Mouse (Mus musculus): ENCODE data around the gene Gm17949. TPM values are rescaled to one million over a fixed set of nuclear protein-coding genes. Genes with fewer than 3 reads are reported as not detected.
A peak's percentile ranks its signal among the peaks of the same experiment; 100 is the strongest.

Gene Gm17949
- polyA plus RNA-seq, 1 experiment: 0.08 TPM

DNA sequence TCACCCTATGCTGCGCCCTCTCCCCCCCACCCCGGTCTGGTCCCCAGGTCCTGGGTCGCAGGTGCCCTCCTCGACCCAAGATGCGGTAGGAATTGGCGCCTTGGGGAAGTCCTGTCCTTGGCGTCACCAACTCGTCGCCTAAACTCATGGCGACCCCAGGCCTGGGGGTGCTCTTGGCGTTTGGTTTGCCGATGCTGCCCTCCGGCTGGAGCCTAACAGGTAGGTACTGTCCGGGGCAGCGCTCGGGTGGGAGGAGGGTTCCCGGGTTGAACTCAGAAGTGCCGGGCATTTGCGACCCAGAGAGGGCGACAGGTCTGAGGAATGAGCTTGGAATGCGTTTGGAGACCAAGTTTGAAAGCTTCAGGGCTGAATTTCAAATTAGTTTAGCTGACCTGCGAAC is 51.3 kb downstream of the Gm17949 start:
- Histone ChIP-seq H3K36me3 (ENCODE audit: control insufficient read depth, insufficient read depth, low read length) (no peaks in the 10 kb centered on the region; the same call in 1 of the 2 replicates), H3K4me1 (replicated peaks; ENCODE audit: control insufficient read depth, insufficient read depth, low read length) (peaks cover 26% of the 10 kb centered on the region), H3K27me3 (ENCODE audit: control insufficient read depth, insufficient read depth, low read length) (peaks cover 3% of the 10 kb centered on the region; the same call in 1 of the 2 replicates), H3K4me3 (ENCODE audit: control insufficient read depth, insufficient read depth, low read length) (peak overlapping the region; percentile 11), H3K27ac (ENCODE audit: control insufficient read depth, insufficient read depth, low read length) (no peak overlapping the region)
- no peak for DNase-seq
- no peak for TF ChIP-seq POLR2A (IDR thresholded peaks at IDR 0.05; ENCODE audit: control insufficient read depth, extremely low read depth, insufficient read depth, low read length, poor library complexity)
- TF ChIP-seq CTCF (IDR thresholded peaks at IDR 0.05; ENCODE audit: borderline replicate concordance, control insufficient read depth, extremely low read depth, insufficient read depth, low read length, poor library complexity): no peak
- 21% methylated on average over 22 of the region's 22 CpGs for WGBS

DNA sequence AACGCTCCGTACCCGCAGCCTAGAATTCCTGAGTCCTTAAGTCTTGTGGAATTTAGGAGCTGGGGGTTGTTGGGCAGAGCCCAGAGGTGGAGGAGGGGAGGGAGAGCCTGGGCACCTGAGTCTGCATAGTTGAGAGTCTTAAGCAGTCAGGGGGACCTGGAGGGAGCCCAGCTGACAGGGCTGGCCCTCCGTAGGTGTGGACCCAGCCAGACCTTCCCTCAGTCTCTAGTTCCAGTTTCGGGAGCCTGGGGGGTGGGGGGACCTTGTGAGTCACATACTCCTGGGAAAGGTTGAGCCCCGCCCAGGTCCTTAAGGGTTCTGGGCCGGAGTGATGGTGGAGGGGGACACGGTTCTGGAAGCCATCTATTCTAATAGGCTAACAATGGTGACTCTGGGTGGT is 51.8 kb downstream of the Gm17949 start:
- peaks cover 24% of the 10 kb centered on the region for H3K4me1 ChIP-seq (replicated peaks; ENCODE audit: control insufficient read depth, insufficient read depth, low read length)
- WGBS: 86% methylated on average over 8 of the region's 8 CpGs
- no peak overlapping the region for H3K4me3 ChIP-seq (ENCODE audit: control insufficient read depth, insufficient read depth, low read length)
- TF ChIP-seq POLR2A (IDR thresholded peaks at IDR 0.05; ENCODE audit: control insufficient read depth, extremely low read depth, insufficient read depth, low read length, poor library complexity): no peak
- no peaks in the 10 kb centered on the region; the same call in 1 of the 2 replicates for H3K36me3 ChIP-seq (ENCODE audit: control insufficient read depth, insufficient read depth, low read length)
- H3K27me3 ChIP-seq (ENCODE audit: control insufficient read depth, insufficient read depth, low read length): peaks cover 3% of the 10 kb centered on the region; the same call in 1 of the 2 replicates
- H3K27ac ChIP-seq (ENCODE audit: control insufficient read depth, insufficient read depth, low read length): no peak overlapping the region
- DNase-seq: no peak

DNA sequence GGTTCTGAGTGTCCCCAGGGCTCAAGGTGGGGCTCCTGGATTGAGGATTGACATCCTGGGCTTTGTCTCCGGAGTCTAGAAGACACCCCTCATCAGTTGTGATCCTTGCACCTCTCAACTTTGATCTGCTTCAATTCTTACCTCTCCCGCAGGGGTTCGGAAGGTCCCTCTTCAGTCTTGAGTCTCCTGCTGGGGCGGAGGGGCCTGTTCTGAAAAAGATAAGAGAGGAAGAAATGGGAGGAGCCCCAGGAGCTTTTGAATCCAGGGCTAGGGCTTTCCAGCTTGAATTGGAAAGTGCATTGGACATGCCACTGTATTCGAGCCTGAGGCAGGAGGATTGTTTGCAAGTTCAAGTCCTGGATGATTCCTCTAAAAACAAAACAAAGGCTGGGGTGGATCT is 55.6 kb downstream of the Gm17949 start:
- Histone ChIP-seq H3K36me3 (ENCODE audit: control insufficient read depth, insufficient read depth, low read length) (peaks cover 12% of the 10 kb centered on the region), H3K4me3 (ENCODE audit: control insufficient read depth, insufficient read depth, low read length) (no peak overlapping the region), H3K27ac (ENCODE audit: control insufficient read depth, insufficient read depth, low read length) (no peak overlapping the region), H3K4me1 (replicated peaks; ENCODE audit: control insufficient read depth, insufficient read depth, low read length) (peaks cover 7% of the 10 kb centered on the region), H3K27me3 (ENCODE audit: control insufficient read depth, insufficient read depth, low read length) (peaks cover 3% of the 10 kb centered on the region; the same call in 1 of the 2 replicates)
- 93% methylated on average over 5 of the region's 5 CpGs for WGBS
- TF ChIP-seq CTCF (IDR thresholded peaks at IDR 0.05; ENCODE audit: borderline replicate concordance, control insufficient read depth, extremely low read depth, insufficient read depth, low read length, poor library complexity) (no peak), POLR2A (IDR thresholded peaks at IDR 0.05; ENCODE audit: control insufficient read depth, extremely low read depth, insufficient read depth, low read length, poor library complexity) (no peak)
- DNase-seq: no peak

DNA sequence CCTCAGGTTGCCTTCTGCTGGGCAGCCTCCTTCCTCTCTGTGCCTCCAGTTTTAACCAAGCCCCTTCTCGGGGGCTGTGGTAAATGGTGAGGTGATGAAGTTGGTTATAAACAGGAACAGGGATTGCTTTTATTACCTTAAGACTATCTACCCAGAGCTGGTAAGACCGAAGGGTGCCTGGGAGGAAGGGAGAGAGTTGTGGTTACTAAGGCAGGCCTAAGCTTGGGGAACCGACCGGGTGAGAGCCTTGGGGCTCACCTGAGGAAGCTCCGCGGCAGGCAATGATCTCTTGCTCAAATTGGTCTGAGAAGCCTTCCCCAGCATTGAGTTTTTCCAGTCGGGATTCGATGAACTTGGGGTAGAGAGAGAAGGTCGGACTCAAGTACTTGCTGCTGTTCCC is 59.0 kb downstream of the Gm17949 start:
- Histone ChIP-seq H3K4me3 (ENCODE audit: control insufficient read depth, insufficient read depth, low read length) (no peak overlapping the region), H3K4me1 (replicated peaks; ENCODE audit: control insufficient read depth, insufficient read depth, low read length) (peaks cover 11% of the 10 kb centered on the region), H3K27me3 (ENCODE audit: control insufficient read depth, insufficient read depth, low read length) (no peaks in the 10 kb centered on the region), H3K27ac (ENCODE audit: control insufficient read depth, insufficient read depth, low read length) (no peak overlapping the region), H3K36me3 (ENCODE audit: control insufficient read depth, insufficient read depth, low read length) (peaks cover 12% of the 10 kb centered on the region)
- TF ChIP-seq POLR2A (IDR thresholded peaks at IDR 0.05; ENCODE audit: control insufficient read depth, extremely low read depth, insufficient read depth, low read length, poor library complexity) (no peak), CTCF (IDR thresholded peaks at IDR 0.05; ENCODE audit: borderline replicate concordance, control insufficient read depth, extremely low read depth, insufficient read depth, low read length, poor library complexity) (no peak)
- 48% methylated on average over 9 of the region's 9 CpGs for WGBS
- no peak for DNase-seq

DNA sequence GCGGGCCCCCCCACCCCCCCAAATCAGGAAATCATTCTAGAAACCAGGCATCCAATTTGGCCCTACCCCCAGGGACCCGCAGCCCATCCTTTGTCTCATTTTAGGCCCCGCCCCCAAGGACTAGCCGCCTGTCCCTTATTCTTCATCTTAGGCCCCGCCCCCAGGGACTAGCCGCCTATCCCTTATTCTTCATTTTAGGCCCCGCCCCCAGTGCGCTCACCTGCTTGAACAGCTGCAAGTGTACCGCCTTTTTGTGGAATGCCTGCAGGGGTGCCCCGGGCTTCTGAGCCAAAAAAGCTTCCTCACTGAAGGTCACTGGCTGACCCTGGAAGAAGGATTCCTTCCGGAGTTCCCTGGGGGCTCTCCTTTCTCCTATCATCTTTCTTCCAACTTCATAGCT is 59.4 kb downstream of the Gm17949 start:
- H3K36me3 ChIP-seq (ENCODE audit: control insufficient read depth, insufficient read depth, low read length): peaks cover 12% of the 10 kb centered on the region
- WGBS: 79% methylated on average over 11 of the region's 11 CpGs
- H3K27ac ChIP-seq (ENCODE audit: control insufficient read depth, insufficient read depth, low read length): no peak overlapping the region
- H3K27me3 ChIP-seq (ENCODE audit: control insufficient read depth, insufficient read depth, low read length): no peaks in the 10 kb centered on the region
- H3K4me1 ChIP-seq (replicated peaks; ENCODE audit: control insufficient read depth, insufficient read depth, low read length): peaks cover 12% of the 10 kb centered on the region
- DNase-seq: no peak
- no peak overlapping the region for H3K4me3 ChIP-seq (ENCODE audit: control insufficient read depth, insufficient read depth, low read length)
- TF ChIP-seq POLR2A (IDR thresholded peaks at IDR 0.05; ENCODE audit: control insufficient read depth, extremely low read depth, insufficient read depth, low read length, poor library complexity): no peak
- no peak for TF ChIP-seq CTCF (IDR thresholded peaks at IDR 0.05; ENCODE audit: borderline replicate concordance, control insufficient read depth, extremely low read depth, insufficient read depth, low read length, poor library complexity)

Other genes starting within 250 kb of the Gm17949 start
- 142 and 157 TPM in 2 replicates for gene Dus3l, start 246.7 kb upstream of the Gm17949 start, polyA plus RNA-seq (2012; rRNA removed)
- 4.1 and 4.5 TPM in 2 replicates for gene Prr22, start 241.2 kb upstream of the Gm17949 start, polyA plus RNA-seq (2012; rRNA removed)
- 31.3 and 44.2 TPM in 2 replicates for gene Rfx2, start 180.5 kb upstream of the Gm17949 start, polyA plus RNA-seq (2012; rRNA removed)
- 0.11 TPM in 1 of 2 replicates, not detected in the other for gene Acsbg2, start 137.0 kb upstream of the Gm17949 start, polyA plus RNA-seq (2012; rRNA removed)
- gene 1700061G19Rik, start 136.0 kb upstream of the Gm17949 start, polyA plus RNA-seq (2012; rRNA removed): 0.10 and 0.19 TPM in 2 replicates
- 134 and 135 TPM in 2 replicates for gene Mllt1, start 76.1 kb upstream of the Gm17949 start, polyA plus RNA-seq (2012; rRNA removed)
- gene Acer1, start 29.3 kb upstream of the Gm17949 start, polyA plus RNA-seq (2012; rRNA removed): 0.14 and 0.32 TPM in 2 replicates
- gene Clpp, start 21.2 kb upstream of the Gm17949 start, polyA plus RNA-seq (2012; rRNA removed): 131 and 144 TPM in 2 replicates
- gene Alkbh7, start 14.1 kb upstream of the Gm17949 start, polyA plus RNA-seq (2012; rRNA removed): 26.7 and 32.2 TPM in 2 replicates
- gene Pspn, start 11.5 kb upstream of the Gm17949 start, polyA plus RNA-seq (2012; rRNA removed): not detected in 2 replicates
- gene Gtf2f1, start 181 bp upstream of the Gm17949 start, polyA plus RNA-seq (2012; rRNA removed): 40.8 and 42.9 TPM in 2 replicates
- gene Khsrp, start 20.1 kb downstream of the Gm17949 start, polyA plus RNA-seq (2012; rRNA removed): 229 and 259 TPM in 2 replicates
- gene Slc25a41, start 30.2 kb downstream of the Gm17949 start, polyA plus RNA-seq (2012; rRNA removed): 0.22 and 0.38 TPM in 2 replicates
- gene Crb3, start 47.6 kb downstream of the Gm17949 start, polyA plus RNA-seq (2012; rRNA removed): 3.4 and 5.9 TPM in 2 replicates
- 76.5 and 93.2 TPM in 2 replicates for gene Slc25a23, start 48.4 kb downstream of the Gm17949 start, polyA plus RNA-seq (2012; rRNA removed)
- gene Dennd1c, start 67.0 kb downstream of the Gm17949 start, polyA plus RNA-seq (2012; rRNA removed): 176 and 196 TPM in 2 replicates
- gene Tubb4a, start 76.3 kb downstream of the Gm17949 start, polyA plus RNA-seq (2012; rRNA removed): 5.5 and 5.7 TPM in 2 replicates
- 10.2 and 12.3 TPM in 2 replicates for gene Tnfsf9, start 93.9 kb downstream of the Gm17949 start, polyA plus RNA-seq (2012; rRNA removed)
- gene Cd70, start 138.3 kb downstream of the Gm17949 start, polyA plus RNA-seq (2012; rRNA removed): 10.5 and 11.0 TPM in 2 replicates
- gene Tnfsf14, start 182.7 kb downstream of the Gm17949 start, polyA plus RNA-seq (2012; rRNA removed): 6.5 and 6.7 TPM in 2 replicates
- 139 and 152 TPM in 2 replicates for gene C3, start 216.7 kb downstream of the Gm17949 start, polyA plus RNA-seq (2012; rRNA removed)
- gene Gpr108, start 237.0 kb downstream of the Gm17949 start, polyA plus RNA-seq (2012; rRNA removed): 62.4 and 63.9 TPM in 2 replicates
- gene Trip10, start 238.0 kb downstream of the Gm17949 start, polyA plus RNA-seq (2012; rRNA removed): 10.6 and 14.8 TPM in 2 replicates